Mouse (Mus musculus) megakaryocyte, embryonic 14.5 days (primary cell): ENCODE data around the gene Lcn12. TPM values are rescaled to one million over a fixed set of nuclear protein-coding genes. Genes with fewer than 3 reads are reported as not detected.
A peak's percentile ranks its signal among the peaks of the same experiment; 100 is the strongest.

Source experiments
- H3K27me3 ChIP-seq: replicated peaks from 2 replicates; pipeline ENCODE3; 2012; ENCODE audit warnings: inconsistent platforms
- H3K36me3 ChIP-seq: replicated peaks from 2 replicates; pipeline ENCODE3; 2012; ENCODE audit warnings: low read length, inconsistent platforms, mixed read lengths
- H3K4me1 ChIP-seq: 2 replicates; pipeline ENCODE4 v1.6.1; 2012; ENCODE audit warnings: inconsistent platforms
- H3K4me3 ChIP-seq: replicated peaks from 2 replicates; pipeline ENCODE3; 2012; ENCODE audit warnings: moderate library complexity, mild to moderate bottlenecking, inconsistent platforms
- H3K9me3 ChIP-seq: 2 replicates; pipeline ENCODE4 v1.6.1; 2012; ENCODE audit warnings: inconsistent platforms
- FLI1 ChIP-seq: IDR thresholded peaks from 2 replicates; pipeline ENCODE4 v1.6.1; 2012; ENCODE audit warnings: low read length, inconsistent platforms, mixed read lengths
- GATA1 ChIP-seq: IDR thresholded peaks from 3 replicates; pipeline ENCODE4 v1.6.1; 2012; ENCODE audit warnings: mixed read lengths, low read length, inconsistent platforms, borderline replicate concordance
- polyA plus RNA-seq: library from polyadenylated mRNA; stranded (reverse); fragments of >175 nt; gene quantifications from 2 replicates; pipeline ENCODE4 v1.2.3, GENCODE M21; 2012; ENCODE audit warnings: low replicate concordance; ENCODE audit not compliant: insufficient read depth

Gene Lcn12
- polyA plus RNA-seq, 1 experiment, result not detected

DNA sequence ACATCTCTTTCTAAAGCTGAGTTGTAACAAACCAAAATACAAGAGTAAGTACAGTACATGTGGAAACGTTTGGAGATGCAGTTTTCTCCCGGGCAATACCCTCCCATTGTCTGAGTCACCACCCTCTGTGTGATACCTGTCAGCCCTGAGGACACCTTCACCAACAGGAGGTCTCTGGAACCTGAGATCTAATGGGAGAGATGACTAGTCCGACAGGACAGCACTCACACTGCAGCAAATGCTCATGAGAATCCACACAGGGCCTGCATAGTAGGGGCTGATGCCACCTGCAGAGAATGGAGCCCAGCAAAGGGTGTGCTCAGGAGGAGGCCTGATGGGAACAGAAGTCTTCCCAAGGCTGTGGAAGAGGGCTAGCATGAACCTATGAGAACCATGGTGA lies 32.3 kb downstream of the Lcn12 start:
- no peak for TF ChIP-seq FLI1
- TF ChIP-seq GATA1, result no peak
- H3K27me3 ChIP-seq, result peaks cover 3% of the 10 kb centered on the region
- no peaks in the 10 kb centered on the region for H3K9me3 ChIP-seq
- peaks cover 64% of the 10 kb centered on the region for H3K4me1 ChIP-seq
- H3K4me3 ChIP-seq, result peak overlapping the region; percentile 99
- peaks cover 33% of the 10 kb centered on the region for H3K36me3 ChIP-seq

DNA sequence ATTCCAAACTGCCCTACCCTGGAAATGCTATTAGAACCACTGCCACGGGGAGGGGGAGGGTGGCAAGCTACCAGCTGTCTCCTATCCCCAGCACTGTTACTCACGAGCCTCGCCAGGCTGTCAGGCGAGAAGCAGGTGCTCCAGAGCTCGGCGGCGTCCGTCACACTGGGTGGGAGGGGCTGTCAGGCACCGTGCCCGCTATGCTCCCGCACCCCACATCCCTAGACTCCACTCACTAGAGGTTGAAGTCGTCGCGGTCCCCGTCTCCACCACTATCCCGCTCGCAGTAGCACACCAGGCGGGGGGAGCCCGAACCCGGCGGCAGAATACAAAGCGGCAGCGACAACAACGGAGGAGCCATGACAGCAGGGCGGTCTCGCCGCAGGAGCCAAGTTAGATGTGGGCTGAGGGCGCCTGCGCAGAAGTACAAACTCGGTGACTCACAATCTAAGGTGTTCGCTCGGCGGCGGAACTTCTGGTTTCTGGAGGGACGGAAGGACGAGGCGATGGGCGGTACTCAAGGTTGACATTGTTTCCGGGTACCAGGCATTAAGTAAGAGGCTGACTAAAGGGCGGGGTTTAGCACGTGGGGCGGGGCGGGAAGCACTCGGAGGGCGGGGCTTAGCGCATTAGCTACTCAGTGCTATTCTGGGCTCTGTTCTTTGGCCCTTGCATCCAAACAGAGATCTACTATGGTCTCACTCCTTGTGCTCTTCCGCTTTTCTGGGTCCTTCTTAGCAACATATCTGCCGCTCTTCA lies 33.0 kb downstream of the Lcn12 start, which contains the start of gene Paxx:
TSS of gene Paxx (minus strand) at position 544 of the 759 bp plus-strand sequence.
- no peak for TF ChIP-seq FLI1
- TF ChIP-seq GATA1, result no peak
- peaks cover 3% of the 10 kb centered on the region for H3K27me3 ChIP-seq
- peaks cover 64% of the 10 kb centered on the region for H3K4me1 ChIP-seq
- peaks cover 33% of the 10 kb centered on the region for H3K36me3 ChIP-seq
- no peaks in the 10 kb centered on the region for H3K9me3 ChIP-seq
- peak within 1 kb of the TSS; percentile 99 for H3K4me3 ChIP-seq

DNA sequence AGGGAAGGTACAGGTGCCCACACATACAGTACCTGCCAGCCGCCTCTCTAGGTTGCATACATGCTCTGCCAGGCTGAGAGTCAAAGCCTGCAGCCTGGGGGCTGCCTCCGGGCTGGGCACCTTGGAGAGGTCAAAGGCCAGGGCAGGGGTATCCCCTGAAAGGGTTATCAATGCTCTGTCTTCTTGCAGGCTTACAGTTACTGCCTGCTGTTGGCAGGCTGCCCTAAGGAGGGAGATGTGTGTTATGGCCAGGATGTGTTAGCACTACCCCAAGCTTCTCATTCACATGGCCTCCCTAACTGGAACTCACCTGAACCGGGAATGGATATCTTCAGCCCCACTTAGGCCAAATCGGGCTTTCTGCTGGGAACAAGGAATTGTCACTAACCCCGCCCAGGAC lies 33.6 kb downstream of the Lcn12 start:
- no peaks in the 10 kb centered on the region for H3K9me3 ChIP-seq
- H3K4me3 ChIP-seq, result peak overlapping the region; percentile 99
- TF ChIP-seq GATA1 (no peak), FLI1 (no peak)
- peaks cover 33% of the 10 kb centered on the region for H3K36me3 ChIP-seq
- peaks cover 64% of the 10 kb centered on the region for H3K4me1 ChIP-seq
- H3K27me3 ChIP-seq, result peaks cover 3% of the 10 kb centered on the region

DNA sequence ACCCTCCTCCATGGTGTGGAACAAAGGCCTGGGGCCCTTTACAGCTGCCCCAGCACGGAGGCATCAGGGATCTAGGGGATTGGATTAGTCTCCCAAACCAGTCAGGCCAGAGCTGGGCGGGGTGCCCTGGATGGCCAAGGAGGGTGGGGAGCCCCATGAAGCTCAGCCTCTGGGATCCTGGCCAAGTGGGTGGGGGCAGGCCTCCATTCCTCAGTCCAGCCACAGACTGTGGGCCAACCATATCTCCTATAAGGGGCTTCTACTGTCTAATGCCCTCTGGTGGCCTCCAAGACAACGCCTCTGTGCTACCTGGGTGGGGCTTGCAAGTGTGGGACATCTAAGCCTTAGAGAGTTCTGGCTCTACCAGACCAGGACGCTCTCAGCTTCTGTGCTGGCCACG lies 34.8 kb downstream of the Lcn12 start:
- Histone ChIP-seq H3K4me1 (peaks cover 55% of the 10 kb centered on the region), H3K36me3 (peaks cover 33% of the 10 kb centered on the region), H3K9me3 (no peaks in the 10 kb centered on the region), H3K27me3 (peaks cover 3% of the 10 kb centered on the region), H3K4me3 (no peak overlapping the region)
- TF ChIP-seq GATA1 (no peak), FLI1 (no peak)

DNA sequence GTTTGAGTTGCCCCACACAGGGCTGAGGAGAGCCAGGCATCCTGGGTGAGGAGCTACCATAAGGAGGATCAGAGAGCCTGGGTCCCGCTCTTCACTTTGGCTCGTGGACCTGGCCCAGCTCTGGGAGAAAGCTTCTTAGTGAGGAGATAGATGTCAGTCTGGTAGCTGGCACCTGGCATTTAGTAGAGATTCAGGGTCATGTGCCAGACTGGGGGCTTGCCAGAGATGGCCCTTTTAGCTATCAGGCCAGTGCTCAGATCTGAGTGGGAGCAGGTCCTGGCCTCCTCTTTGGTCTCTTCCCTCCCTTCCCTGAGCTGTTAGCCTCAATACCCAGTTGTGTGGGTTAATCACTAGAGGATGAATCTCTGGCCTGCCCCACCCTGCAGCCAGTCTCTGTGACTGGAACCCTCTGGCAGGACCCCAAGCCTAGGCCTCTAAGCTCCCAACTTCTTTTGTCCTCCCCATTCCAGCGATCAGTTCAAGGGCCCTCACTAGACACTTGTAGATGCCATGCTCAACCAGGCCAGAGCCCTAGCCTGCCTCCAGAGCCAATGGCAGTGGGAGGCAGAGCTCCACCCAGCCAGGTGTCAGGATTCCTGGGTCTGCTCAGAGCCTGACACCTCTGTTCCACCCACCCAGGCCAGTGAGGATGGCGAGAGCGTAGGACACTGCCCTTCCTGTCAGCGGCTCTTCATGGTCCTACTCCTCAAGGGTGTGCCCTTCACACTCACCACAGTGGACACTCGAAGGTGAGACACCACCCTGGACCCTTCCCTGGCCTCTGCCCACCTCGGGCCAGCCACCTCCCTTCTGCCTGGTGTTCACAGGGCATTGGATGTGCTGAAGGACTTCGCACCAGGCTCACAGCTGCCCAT lies 36.5 kb downstream of the Lcn12 start:
- peaks cover 49% of the 10 kb centered on the region for H3K4me1 ChIP-seq
- peaks cover 33% of the 10 kb centered on the region for H3K36me3 ChIP-seq
- H3K27me3 ChIP-seq, result peaks cover 3% of the 10 kb centered on the region
- H3K9me3 ChIP-seq, result no peaks in the 10 kb centered on the region
- TF ChIP-seq GATA1, result no peak
- TF ChIP-seq FLI1, result no peak
- H3K4me3 ChIP-seq, result no peak overlapping the region

DNA sequence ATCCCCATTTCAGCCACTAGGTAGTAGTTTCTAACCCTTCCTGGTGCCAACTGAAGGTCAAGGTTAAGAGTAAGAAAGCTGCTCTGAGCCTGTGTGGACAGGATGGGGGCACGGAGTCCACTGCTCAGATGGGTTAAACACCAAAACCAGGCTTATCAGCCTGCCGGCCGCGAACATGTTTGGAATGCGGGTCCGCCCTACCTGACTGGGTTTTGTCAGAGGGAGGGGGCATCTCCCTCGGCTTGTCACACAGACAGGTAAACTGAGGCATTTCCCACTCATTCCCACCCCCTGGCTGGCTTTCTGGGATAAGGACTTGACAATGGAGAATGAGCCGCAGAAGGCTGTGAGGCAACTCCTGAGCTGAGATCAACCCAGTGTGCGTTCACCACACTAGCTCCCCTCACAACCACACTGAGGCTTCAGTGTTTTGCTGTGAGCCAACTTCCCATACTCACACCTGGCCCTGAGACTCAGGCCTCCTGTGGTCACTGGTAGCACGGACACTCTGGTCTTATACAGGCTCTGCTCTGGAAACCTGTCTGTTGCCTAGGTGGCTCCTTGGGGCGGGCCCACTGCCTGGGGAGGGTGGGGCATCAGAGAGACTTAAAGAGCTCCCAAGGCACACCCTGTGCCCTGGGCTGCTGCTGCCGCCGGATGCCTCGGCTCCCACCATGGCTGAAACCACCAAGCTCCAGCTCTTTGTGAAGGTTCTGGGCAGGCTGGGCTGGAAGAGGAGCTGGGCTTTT lies 37.3 kb downstream of the Lcn12 start, which contains the start of gene Clic3:
TSS of gene Clic3 (plus strand) at position 634 of the 749 bp plus-strand sequence.
- Histone ChIP-seq H3K9me3 (no peaks in the 10 kb centered on the region), H3K4me3 (peak within 1 kb of the TSS; percentile 35), H3K27me3 (peaks cover 3% of the 10 kb centered on the region), H3K36me3 (peaks cover 33% of the 10 kb centered on the region), H3K4me1 (peaks cover 43% of the 10 kb centered on the region)
- no peak for TF ChIP-seq GATA1
- no peak for TF ChIP-seq FLI1

DNA sequence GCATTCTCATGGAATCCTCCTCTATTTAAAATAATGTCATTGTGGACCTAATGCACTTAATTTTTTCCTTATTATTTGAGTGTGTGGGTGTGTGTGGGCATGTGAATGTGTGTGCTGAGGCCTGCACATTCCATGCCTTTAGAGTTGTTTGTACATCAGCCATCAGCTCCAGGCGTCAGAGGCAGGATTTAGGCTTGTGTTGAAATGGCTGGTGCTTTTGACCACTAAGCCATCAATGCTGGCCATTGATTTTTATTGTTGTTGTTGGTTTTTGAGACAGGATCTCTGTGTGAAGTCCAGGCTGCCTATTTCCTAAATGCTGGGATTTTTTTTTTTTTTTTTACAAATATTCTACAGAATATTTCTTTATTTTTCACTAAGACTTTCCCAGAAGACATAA lies 40.8 kb downstream of the Lcn12 start:
- H3K4me3 ChIP-seq, result no peak overlapping the region
- peaks cover 3% of the 10 kb centered on the region for H3K27me3 ChIP-seq
- no peaks in the 10 kb centered on the region for H3K9me3 ChIP-seq
- TF ChIP-seq FLI1 (no peak), GATA1 (no peak)
- peaks cover 23% of the 10 kb centered on the region for H3K4me1 ChIP-seq
- H3K36me3 ChIP-seq, result peaks cover 27% of the 10 kb centered on the region

DNA sequence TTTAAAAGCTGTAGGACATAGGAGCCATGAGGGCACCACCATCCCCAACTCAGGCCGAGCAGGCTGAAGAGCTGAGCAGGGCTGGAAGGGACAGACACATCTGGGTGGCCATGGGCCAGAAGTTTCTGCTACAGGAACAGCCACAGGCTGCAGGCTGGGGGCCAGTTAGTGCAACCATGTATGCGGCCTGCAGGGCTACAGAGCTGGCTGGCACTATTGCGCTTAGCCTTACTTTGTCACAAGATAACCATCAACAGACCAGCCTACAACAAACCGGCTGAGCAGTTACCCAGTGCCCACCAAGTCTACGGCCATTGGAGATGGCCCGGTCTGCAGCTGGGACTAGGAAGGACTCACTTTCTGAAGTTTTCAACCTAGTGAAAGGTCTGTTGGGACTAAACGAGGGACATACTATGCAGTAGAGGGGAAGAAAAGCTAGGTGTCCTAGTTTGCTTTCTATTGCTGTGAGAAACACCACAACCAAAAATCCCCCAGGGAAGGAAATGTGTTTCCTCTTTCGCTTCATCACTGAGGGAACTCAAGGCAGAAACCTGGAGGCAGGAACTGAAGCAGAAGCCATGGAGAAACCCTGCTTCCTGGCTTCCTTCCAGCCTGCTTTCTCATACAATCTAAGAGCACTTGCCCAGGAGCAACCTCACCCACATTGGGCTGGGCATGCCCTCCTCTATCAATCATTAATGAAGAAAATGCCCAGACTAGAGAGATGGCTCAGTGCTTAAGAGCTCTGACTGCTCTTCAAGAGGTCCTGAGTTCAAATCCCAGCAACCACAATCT lies 42.7 kb downstream of the Lcn12 start:
- Histone ChIP-seq H3K36me3 (peaks cover 34% of the 10 kb centered on the region), H3K4me1 (peaks cover 19% of the 10 kb centered on the region), H3K27me3 (peaks cover 2% of the 10 kb centered on the region), H3K9me3 (no peaks in the 10 kb centered on the region), H3K4me3 (no peak overlapping the region)
- no peak for TF ChIP-seq FLI1
- no peak for TF ChIP-seq GATA1

DNA sequence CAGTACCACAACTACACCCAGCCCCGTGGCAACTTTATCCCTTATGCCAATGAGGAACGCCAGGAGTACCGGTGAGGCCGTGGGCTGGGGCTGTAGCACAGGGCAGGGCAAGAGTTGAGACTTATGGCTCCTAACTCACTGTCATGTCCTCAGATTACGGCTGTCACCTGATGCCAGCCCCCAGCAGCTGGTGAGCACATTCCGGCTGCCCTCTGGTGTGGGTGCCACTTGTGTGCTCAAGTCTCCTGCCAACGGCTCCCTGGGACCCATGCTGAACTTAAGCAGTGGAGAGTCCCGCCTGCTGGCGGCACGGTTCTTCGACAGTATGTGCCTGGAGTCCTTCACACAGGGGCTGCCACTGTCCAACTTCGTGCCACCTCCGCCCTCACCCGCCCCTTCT lies 51.0 kb downstream of the Lcn12 start:
- H3K4me3 ChIP-seq, result no peak overlapping the region
- H3K27me3 ChIP-seq, result peaks cover 33% of the 10 kb centered on the region
- H3K4me1 ChIP-seq, result peaks cover 2% of the 10 kb centered on the region; the same call in 1 of the 2 replicates
- H3K36me3 ChIP-seq, result peaks cover 100% of the 10 kb centered on the region
- no peaks in the 10 kb centered on the region for H3K9me3 ChIP-seq
- no peak for TF ChIP-seq GATA1
- TF ChIP-seq FLI1, result no peak
